Mouse (Mus musculus) MEL (cell line): ENCODE results near the gene Fndc9. TPM values are rescaled to one million over a fixed set of nuclear protein-coding genes. Genes with fewer than 3 reads are reported as not detected.
A peak's percentile ranks its signal among the peaks of the same experiment; 100 is the strongest.

Source experiments
- DNase-seq: peaks from one replicate; pipeline ENCODE4 v3.0.0; 2011; ENCODE audit warnings: low read depth, low spot score
- H3K27ac ChIP-seq: 2 replicates; pipeline ENCODE4 v1.5.1; 2012; ENCODE audit warnings: low read depth, mild to moderate bottlenecking, control low read depth, low read length, moderate library complexity; ENCODE audit not compliant: control insufficient read depth
- H3K27me3 ChIP-seq, 2 experiments: fragments of 150-350 bp in 1 of 2; sonication (generic) in 1 of 2; 2 replicates each; pipeline ENCODE4 v1.6.1; 2012; ENCODE audit warnings: low read length in 2 of 2, mild to moderate bottlenecking in 2 of 2, improper control_type of control experiment in 1 of 2, moderate library complexity in 1 of 2; ENCODE audit not compliant: insufficient read depth in 2 of 2, control insufficient read depth in 1 of 2
- H3K36me3 ChIP-seq, 2 experiments: 2 replicates each; pipeline ENCODE4 v1.6.1; 2012 to 2014; ENCODE audit warnings: low read length in 2 of 2, improper control_type of control experiment in 1 of 2, inconsistent platforms in 1 of 2, mild to moderate bottlenecking in 1 of 2; ENCODE audit not compliant: insufficient read depth in 2 of 2, control insufficient read depth in 1 of 2
- H3K4me1 ChIP-seq, 2 experiments: fragments of 150-350 bp in 1 of 2; sonication (generic) in 1 of 2; 2 replicates each; pipeline ENCODE4 v1.6.1; 2012; ENCODE audit warnings: low read length in 2 of 2, improper control_type of control experiment in 1 of 2, mild to moderate bottlenecking in 1 of 2; ENCODE audit not compliant: insufficient read depth in 2 of 2, control insufficient read depth in 1 of 2
- H3K4me3 ChIP-seq, 2 experiments: fragments of 150-350 bp in 1 of 2; sonication (generic) in 1 of 2; 2 replicates each; pipeline ENCODE4 v1.5.1; 2012; ENCODE audit warnings: low read depth in 2 of 2, low read length in 2 of 2, mild to moderate bottlenecking in 2 of 2, moderate library complexity in 2 of 2, control low read depth in 1 of 2, improper control_type of control experiment in 1 of 2; ENCODE audit not compliant: control insufficient read depth in 1 of 2, insufficient read depth in 1 of 2
- H3K79me2 ChIP-seq: 2 replicates; pipeline ENCODE4 v1.6.1; 2012; ENCODE audit warnings: mild to moderate bottlenecking, low read length, moderate library complexity; ENCODE audit not compliant: control insufficient read depth, poor library complexity, insufficient read depth
- H3K9ac ChIP-seq: 2 replicates; pipeline ENCODE4 v1.6.1; 2012; ENCODE audit warnings: low read depth, mild to moderate bottlenecking, control low read depth, low read length, moderate library complexity; ENCODE audit not compliant: control insufficient read depth, poor library complexity, severe bottlenecking
- H3K9me3 ChIP-seq: fragments of 150-350 bp; sonication (generic); replicated peaks from 2 replicates; pipeline ENCODE4 v1.6.1; 2012; ENCODE audit warnings: mild to moderate bottlenecking, low read length, improper control_type of control experiment, moderate library complexity; ENCODE audit not compliant: insufficient read depth
- BHLHE40 ChIP-seq: IDR thresholded peaks from 2 replicates; pipeline ENCODE4 v1.6.1; 2012; ENCODE audit warnings: low read depth, mild to moderate bottlenecking, inconsistent platforms, low read length, improper control_type of control experiment, borderline replicate concordance
- CHD2 ChIP-seq: IDR thresholded peaks from 2 replicates; pipeline ENCODE4 v1.6.1; 2011; ENCODE audit warnings: low read length, improper control_type of control experiment
- CTCF ChIP-seq, 3 experiments: IDR thresholded peaks in 2 of 3; conservative IDR thresholded peaks in 1 of 3; 2 replicates each; pipeline ENCODE4 v1.5.1; 2011 to 2012; ENCODE audit warnings: low read length in 3 of 3, low read depth in 2 of 3, mild to moderate bottlenecking in 2 of 3, improper control_type of control experiment in 1 of 3, inconsistent platforms in 1 of 3, mixed read lengths in 1 of 3, moderate library complexity in 1 of 3; ENCODE audit not compliant: control insufficient read depth in 1 of 3, insufficient read depth in 1 of 3, poor library complexity in 1 of 3, severe bottlenecking in 1 of 3
- E2F4 ChIP-seq: IDR thresholded peaks from 2 replicates; pipeline ENCODE4 v1.6.1; 2011; ENCODE audit warnings: low read depth, low read length, improper control_type of control experiment, borderline replicate concordance
- ELF1 ChIP-seq: IDR thresholded peaks from 2 replicates; pipeline ENCODE4 v1.6.1; 2014; ENCODE audit warnings: low read depth, mild to moderate bottlenecking, inconsistent platforms, low read length, improper control_type of control experiment, moderate library complexity
- EP300 ChIP-seq, 2 experiments: IDR thresholded peaks; 2 replicates each; pipeline ENCODE4 v1.6.1; 2011; ENCODE audit warnings: improper control_type of control experiment in 2 of 2, low read length in 2 of 2, low read depth in 1 of 2, mild to moderate bottlenecking in 1 of 2
- GABPA ChIP-seq: IDR thresholded peaks from 2 replicates; pipeline ENCODE4 v1.6.1; 2012; ENCODE audit warnings: low read depth, mild to moderate bottlenecking, inconsistent platforms, low read length, improper control_type of control experiment, moderate library complexity
- KAT2A ChIP-seq: conservative IDR thresholded peaks from 2 replicates; pipeline ENCODE4 v1.6.1; 2012; ENCODE audit warnings: low read depth, low read length, improper control_type of control experiment, inconsistent platforms
- MAFK ChIP-seq: IDR thresholded peaks from 2 replicates; pipeline ENCODE4 v1.6.1; 2011; ENCODE audit warnings: low read depth, mild to moderate bottlenecking, low read length, improper control_type of control experiment, borderline replicate concordance
- MAX ChIP-seq: IDR thresholded peaks from 2 replicates; pipeline ENCODE4 v1.6.1; 2011; ENCODE audit warnings: low read length, improper control_type of control experiment
- MEF2A ChIP-seq: IDR thresholded peaks from 2 replicates; pipeline ENCODE4 v1.6.1; 2014; ENCODE audit warnings: low read depth, mild to moderate bottlenecking, inconsistent platforms, low read length, improper control_type of control experiment; ENCODE audit not compliant: poor library complexity, insufficient replicate concordance, severe bottlenecking; ENCODE audit errors: extremely low read depth
- MXI1 ChIP-seq: IDR thresholded peaks from 2 replicates; pipeline ENCODE4 v1.6.1; 2011; ENCODE audit warnings: mild to moderate bottlenecking, low read depth, low read length, improper control_type of control experiment
- MYC ChIP-seq: IDR thresholded peaks from 2 replicates; pipeline ENCODE4 v1.6.1; 2011; ENCODE audit warnings: low read depth, mild to moderate bottlenecking, low read length, improper control_type of control experiment, moderate library complexity
- POLR2A ChIP-seq, 2 experiments: IDR thresholded peaks; 2 replicates each; pipeline ENCODE4 v1.6.1; 2011 to 2012; ENCODE audit warnings: low read length in 2 of 2, mild to moderate bottlenecking in 2 of 2, control low read depth in 1 of 2, improper control_type of control experiment in 1 of 2, low read depth in 1 of 2, moderate library complexity in 1 of 2; ENCODE audit not compliant: control insufficient read depth in 1 of 2, insufficient read depth in 1 of 2, poor library complexity in 1 of 2
- POLR2AphosphoS2 ChIP-seq: IDR thresholded peaks from 2 replicates; pipeline ENCODE4 v1.6.1; 2011; ENCODE audit warnings: low read length, improper control_type of control experiment
- POLR2AphosphoS5 ChIP-seq: IDR thresholded peaks from 2 replicates; pipeline ENCODE4 v1.6.1; 2012; ENCODE audit warnings: low read depth, borderline replicate concordance, mild to moderate bottlenecking, inconsistent platforms, low read length, moderate library complexity, mixed read lengths
- RAD21 ChIP-seq: IDR thresholded peaks from 2 replicates; pipeline ENCODE4 v1.6.1; 2011; ENCODE audit warnings: mild to moderate bottlenecking, low read depth, low read length, improper control_type of control experiment
- RCOR1 ChIP-seq: IDR thresholded peaks from 2 replicates; pipeline ENCODE4 v1.6.1; 2012; ENCODE audit warnings: low read depth, mild to moderate bottlenecking, inconsistent platforms, low read length, improper control_type of control experiment
- SIN3A ChIP-seq: IDR thresholded peaks from 2 replicates; pipeline ENCODE4 v1.6.1; 2012; ENCODE audit warnings: low read length, improper control_type of control experiment, inconsistent platforms
- SMC3 ChIP-seq: IDR thresholded peaks from 2 replicates; pipeline ENCODE4 v1.6.1; 2011; ENCODE audit warnings: low read depth, low read length, improper control_type of control experiment
- TAL1 ChIP-seq: IDR thresholded peaks from 2 replicates; pipeline ENCODE4 v1.6.1; 2012; ENCODE audit warnings: mild to moderate bottlenecking, inconsistent platforms, low read length, moderate library complexity, mixed read lengths
- TBP ChIP-seq: IDR thresholded peaks from 2 replicates; pipeline ENCODE4 v1.8.0; 2011; ENCODE audit warnings: low read depth, low read length, improper control_type of control experiment
- TCF12 ChIP-seq: IDR thresholded peaks from 2 replicates; pipeline ENCODE4 v1.6.1; 2014; ENCODE audit warnings: low read depth, mild to moderate bottlenecking, inconsistent platforms, low read length, improper control_type of control experiment, moderate library complexity
- USF1 ChIP-seq: IDR thresholded peaks from 2 replicates; pipeline ENCODE4 v1.6.1; 2014; ENCODE audit warnings: low read depth, mild to moderate bottlenecking, inconsistent platforms, low read length, improper control_type of control experiment, moderate library complexity
- ZMIZ1 ChIP-seq: IDR thresholded peaks from 2 replicates; pipeline ENCODE4 v1.6.1; 2012; ENCODE audit warnings: low read depth, mild to moderate bottlenecking, inconsistent platforms, low read length, improper control_type of control experiment, moderate library complexity
- polyA plus RNA-seq, 2 experiments: library from polyadenylated mRNA; stranded (reverse) in 1 of 2; unstranded in 1 of 2; fragments of >175 nt in 1 of 2; fragments of >200 nt in 1 of 2; gene quantifications; 2 replicates each; pipeline versions ENCODE4 v1.2.1 to v1.2.4; 2012; ENCODE audit warnings: low replicate concordance in 2 of 2, low read depth in 1 of 2; ENCODE audit not compliant: insufficient read length in 2 of 2, insufficient read depth in 1 of 2, missing spikeins in 1 of 2
- total RNA-seq: library from RNA; depleted of rRNA; stranded (reverse); fragments of 300-350 nt; gene quantifications from 2 replicates; pipeline ENCODE4 v1.2.3, GENCODE M21; 2012

Gene Fndc9
- total and polyA plus RNA-seq, 3 experiments, result 0.08 to 0.35 TPM; not detected in 1

DNA sequence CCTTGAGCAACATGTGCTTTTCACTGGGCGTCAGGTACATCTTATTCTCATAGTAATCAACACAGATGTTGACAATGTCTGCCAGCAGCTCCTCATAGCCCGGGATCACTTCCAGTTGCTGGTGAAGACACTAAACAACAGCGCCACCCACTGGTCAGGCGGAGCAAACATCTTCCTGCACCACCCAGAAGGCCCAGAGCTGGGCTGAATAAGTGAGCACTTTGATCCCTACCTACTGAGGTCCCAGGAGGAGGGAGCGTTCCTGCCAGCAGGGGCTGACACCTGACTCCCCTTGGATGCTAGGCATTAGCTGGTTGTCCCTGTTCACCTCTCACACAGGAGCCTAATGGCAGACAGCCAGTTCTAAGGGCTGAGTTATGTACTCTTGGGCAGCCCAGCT is 41.4 kb downstream of the Fndc9 start:
- DNase-seq, result peak; percentile 82
- H3K79me2 ChIP-seq, result no peaks in the 10 kb centered on the region
- H3K4me3 ChIP-seq, result no peak overlapping the region
- peaks cover 0 to 6% of the 10 kb centered on the region in 2 experiments; a peak in 2 of 4 replicates for H3K36me3 ChIP-seq
- peak; percentile 31; the same call in 1 of the 2 replicates for TF ChIP-seq MAX
- no peak for TF ChIP-seq POLR2A (IDR thresholded peaks at IDR 0.05; ENCODE audit: control insufficient read depth in 1 of 2, insufficient read depth in 1 of 2, low read depth in 1 of 2, low read length in 2 of 2, poor library complexity in 1 of 2)
- no peak for TF ChIP-seq USF1
- no peak for TF ChIP-seq POLR2AphosphoS5
- TF ChIP-seq RAD21, result peak; percentile 25
- TF ChIP-seq CTCF (IDR thresholded peaks at IDR 0.05 in 2 of 3, conservative IDR thresholded peaks at IDR 0.05 in 1 of 3; ENCODE audit: control insufficient read depth in 1 of 3, insufficient read depth in 1 of 3, low read depth in 2 of 3, low read length in 3 of 3, poor library complexity in 1 of 3, severe bottlenecking in 1 of 3), result peak; percentile 87 to 92 (median 90)
- TF ChIP-seq RCOR1, result no peak
- TF ChIP-seq E2F4, result no peak
- TF ChIP-seq MXI1, result no peak
- TF ChIP-seq TBP, result no peak
- no peak for TF ChIP-seq KAT2A
- TF ChIP-seq SMC3, result peak; percentile 37
- TF ChIP-seq GABPA, result no peak
- TF ChIP-seq MEF2A, result no peak
- no peak for TF ChIP-seq TCF12
- TF ChIP-seq ZMIZ1, result no peak
- no peak for TF ChIP-seq ELF1
- no peak overlapping the region for H3K9ac ChIP-seq
- no peak overlapping the region for H3K27ac ChIP-seq
- no peaks in the 10 kb centered on the region for H3K4me1 ChIP-seq
- H3K9me3 ChIP-seq, result no peaks in the 10 kb centered on the region
- no peaks in the 10 kb centered on the region for H3K27me3 ChIP-seq

DNA sequence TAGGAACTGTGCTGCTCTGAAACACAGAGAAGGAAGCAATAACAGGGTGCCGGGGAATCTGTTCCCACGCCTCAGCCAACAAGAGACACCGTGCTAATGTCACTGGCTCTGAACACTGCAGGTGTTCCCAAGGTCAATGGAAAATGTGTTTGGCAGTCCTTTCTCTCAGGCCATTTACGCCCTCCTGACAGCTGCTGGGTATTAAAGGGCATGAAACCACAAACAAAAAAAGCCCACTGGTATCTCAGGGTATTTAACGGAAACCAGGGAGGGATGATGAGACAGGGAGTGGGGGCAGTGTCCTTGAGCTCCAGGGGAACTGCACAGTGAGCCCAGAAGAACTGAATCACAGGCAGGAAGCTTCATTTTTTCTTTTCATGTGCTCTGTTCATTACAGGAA is 42.8 kb downstream of the Fndc9 start:
- no peak overlapping the region for H3K4me3 ChIP-seq
- no peaks in the 10 kb centered on the region for H3K4me1 ChIP-seq
- H3K27me3 ChIP-seq, result no peaks in the 10 kb centered on the region
- TF ChIP-seq MYC (no peak), MXI1 (no peak), EP300 (IDR thresholded peaks at IDR 0.05; ENCODE audit: low read depth in 1 of 2, low read length in 2 of 2) (no peak), POLR2AphosphoS2 (no peak), ZMIZ1 (no peak), TBP (no peak), BHLHE40 (no peak), SMC3 (no peak), ELF1 (no peak), POLR2AphosphoS5 (no peak), TAL1 (no peak), MAFK (no peak), RCOR1 (no peak), SIN3A (no peak), GABPA (no peak), CHD2 (no peak), USF1 (no peak), TCF12 (no peak), MEF2A (no peak)
- TF ChIP-seq, all 39 proteins: peak for 0
- H3K27ac ChIP-seq, result no peak overlapping the region
- no peaks in the 10 kb centered on the region for H3K79me2 ChIP-seq
- H3K9ac ChIP-seq, result no peak overlapping the region
- no peak for DNase-seq
- no peaks in the 10 kb centered on the region for H3K9me3 ChIP-seq
- H3K36me3 ChIP-seq, result peaks cover 0 to 6% of the 10 kb centered on the region in 2 experiments; a peak in 2 of 4 replicates
